Mouse (Mus musculus): ENCODE data around the gene Bcar3.
"Not testable (repeated sequence)": the region's sequence is repeated elsewhere in the genome, so short reads cannot be mapped to it uniquely, and the experiment has no call there.

The Bcar3 gene

GRCm38 (mm10) chr3:122293954-122294850, at the start of gene Bcar3:
TSS of gene Bcar3 (plus strand) at chr3:122294136.
- DNase-seq (ENCODE audit: low spot score in 2 of 2), result peak; percentile 76 to 89

DNA sequence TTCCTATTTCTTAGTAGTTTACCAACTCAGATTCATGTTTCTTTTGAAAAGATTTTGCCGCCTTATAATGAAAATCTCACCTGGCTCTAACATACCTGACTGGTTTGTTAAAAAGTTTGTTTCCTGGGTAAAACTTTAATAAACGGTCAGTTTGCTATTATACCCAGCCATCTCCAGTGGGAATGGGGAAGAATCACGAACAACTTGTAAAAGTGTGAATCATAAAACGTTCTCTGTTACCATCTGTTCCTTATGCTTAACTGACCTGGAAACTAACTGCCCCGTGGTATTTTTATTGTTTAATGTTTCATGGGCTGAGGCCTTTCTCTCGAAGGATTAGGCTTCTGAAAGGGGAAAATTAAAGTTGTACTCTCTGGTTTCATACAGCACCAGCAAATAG, 49.2 kb upstream of the Bcar3 start:
- DNase-seq (ENCODE audit: low spot score in 2 of 2), result no peak

DNA sequence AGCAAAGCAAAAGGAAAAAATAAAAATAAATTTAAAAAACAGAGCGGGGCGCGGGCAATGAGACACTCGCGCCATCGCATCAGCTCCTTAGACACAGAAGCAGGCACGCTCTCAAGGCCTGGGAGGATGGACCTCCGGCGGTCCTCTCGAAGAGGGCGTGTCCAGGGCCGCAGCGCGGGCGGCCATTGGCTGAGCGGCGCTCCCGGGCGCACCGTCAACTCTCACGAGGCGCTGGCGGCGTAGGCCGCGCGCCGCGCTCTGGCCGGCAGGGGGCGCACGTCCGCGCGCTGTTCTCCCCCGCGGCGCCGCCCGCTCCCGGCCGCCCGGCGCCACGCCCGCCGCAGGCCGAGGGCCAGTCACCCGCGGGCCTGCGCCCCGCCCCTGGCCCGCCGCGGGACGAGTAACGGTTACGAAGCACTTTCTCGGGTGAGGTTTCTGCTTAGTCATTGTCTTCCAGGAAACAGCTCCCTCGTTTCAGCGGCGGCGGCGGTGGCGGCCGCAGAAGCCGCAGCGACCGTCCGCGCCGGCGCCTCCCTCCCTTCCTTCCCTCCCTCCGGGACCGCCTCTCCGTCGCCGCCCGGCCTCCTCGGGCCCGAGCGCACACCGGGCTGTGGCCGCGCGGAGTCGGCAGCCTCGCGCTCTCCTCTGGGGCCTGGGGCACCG, 48.6 kb upstream of the Bcar3 start, which contains the start of gene Gclm:
Gene Gclm, plus strand, starts transcription at position 343 of the 663 bp plus-strand sequence.
- peak; percentile 93 to 97 for DNase-seq (ENCODE audit: low spot score in 2 of 2)

GRCm38 (mm10) chr3:122245878-122246332, 48.0 kb upstream of the Bcar3 start:
- peak; percentile 66 to 86 for DNase-seq (ENCODE audit: low spot score in 2 of 2)

- peak; percentile 24 to 66 for DNase-seq (ENCODE audit: low spot score in 2 of 2)
Measured at GRCm38 (mm10) chr3:122246406-122246805, 47.5 kb upstream of the Bcar3 start.

- DNase-seq (ENCODE audit: low spot score in 2 of 2), result peak; percentile 56 to 70
Measured at GRCm38 (mm10) chr3:122246986-122247767, 46.8 kb upstream of the Bcar3 start.

- peak; percentile 34 to 65 for DNase-seq (ENCODE audit: low spot score in 2 of 2)
Measured at GRCm38 (mm10) chr3:122247768-122248100, 46.2 kb upstream of the Bcar3 start.

DNA sequence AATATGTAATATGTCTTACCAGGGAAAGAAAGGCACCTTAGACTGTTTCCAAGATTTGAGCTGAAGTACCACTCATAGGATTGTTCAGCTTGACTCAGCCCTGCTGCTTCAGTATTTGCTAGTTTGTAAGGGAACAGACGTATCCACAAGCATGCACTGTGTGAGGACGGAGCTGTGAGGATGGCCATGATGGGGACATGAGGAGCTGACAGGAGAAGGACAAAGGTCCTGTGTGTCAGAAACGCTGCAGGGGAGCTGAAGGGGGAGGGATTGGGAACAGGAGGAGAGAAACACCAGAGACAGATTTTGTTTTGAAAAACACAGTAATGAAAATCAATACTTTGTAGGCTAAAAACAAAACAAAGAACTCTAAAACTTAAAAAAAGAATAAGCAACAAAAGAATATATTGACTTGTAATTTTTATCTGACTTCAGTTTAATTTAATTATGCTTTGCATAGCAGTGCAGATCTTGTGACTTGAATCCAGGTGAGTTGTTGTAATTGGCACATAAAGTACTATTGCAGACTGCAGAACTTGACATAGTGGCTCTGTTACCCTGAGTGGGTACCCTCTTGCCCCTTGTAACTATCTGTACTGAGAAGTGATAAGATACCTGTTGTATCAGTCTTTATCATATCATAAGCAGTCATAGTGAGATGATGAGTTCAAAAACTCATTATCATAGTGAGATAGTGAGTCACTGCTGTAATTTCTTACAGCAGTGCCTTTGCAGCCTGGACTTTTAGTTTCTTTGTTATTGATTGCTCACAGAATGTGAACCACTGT, 41.3 kb upstream of the Bcar3 start:
- DNase-seq (ENCODE audit: low spot score in 2 of 2), result no peak

GRCm38 (mm10) chr3:122254050-122254449, 39.9 kb upstream of the Bcar3 start:
- DNase-seq (ENCODE audit: low spot score in 2 of 2), result not testable (repeated sequence)

DNA sequence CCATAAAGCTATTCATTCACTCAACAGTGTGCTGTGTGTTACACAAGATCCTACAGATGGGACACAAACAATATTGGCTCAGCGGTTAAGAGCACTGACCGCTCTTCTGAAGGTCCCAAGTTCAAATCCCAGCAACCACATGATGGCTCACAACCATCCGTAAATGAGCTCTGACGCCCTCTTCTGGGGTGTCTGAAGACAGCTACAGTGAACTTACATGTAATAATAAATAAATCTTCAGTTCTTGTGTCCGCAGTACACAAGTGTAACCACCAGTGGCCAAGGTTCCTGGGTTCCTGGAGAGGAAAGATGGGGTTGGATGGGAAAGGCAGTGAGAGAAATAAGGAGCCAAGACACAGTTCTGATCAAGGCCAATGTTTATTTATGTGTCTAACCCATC, 23.9 kb upstream of the Bcar3 start:
- no peak for DNase-seq (ENCODE audit: low spot score in 2 of 2)

DNA sequence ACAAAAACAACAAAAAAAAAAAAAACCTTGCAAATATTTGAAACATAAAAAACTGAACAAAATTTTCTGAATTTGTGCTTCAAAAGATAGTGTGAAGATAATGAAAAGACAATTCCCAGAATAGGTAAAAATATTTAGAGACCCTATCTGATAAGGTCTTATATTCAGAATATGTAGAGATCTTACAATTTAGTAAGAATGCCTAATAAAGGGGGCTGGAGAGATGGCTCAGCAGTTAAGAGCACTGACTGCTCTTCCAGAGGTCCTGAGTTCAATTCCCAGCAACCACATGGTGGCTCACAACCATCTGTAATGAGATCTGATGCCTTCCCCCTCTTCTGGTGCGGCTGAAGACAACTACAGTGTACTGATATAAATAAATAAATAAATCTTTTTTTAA, 21.4 kb upstream of the Bcar3 start:
- DNase-seq (ENCODE audit: low spot score in 2 of 2), result not testable (repeated sequence)

GRCm38 (mm10) chr3:122273407-122274240, 20.3 kb upstream of the Bcar3 start:
- DNase-seq (ENCODE audit: low spot score in 2 of 2), result no peak

DNA sequence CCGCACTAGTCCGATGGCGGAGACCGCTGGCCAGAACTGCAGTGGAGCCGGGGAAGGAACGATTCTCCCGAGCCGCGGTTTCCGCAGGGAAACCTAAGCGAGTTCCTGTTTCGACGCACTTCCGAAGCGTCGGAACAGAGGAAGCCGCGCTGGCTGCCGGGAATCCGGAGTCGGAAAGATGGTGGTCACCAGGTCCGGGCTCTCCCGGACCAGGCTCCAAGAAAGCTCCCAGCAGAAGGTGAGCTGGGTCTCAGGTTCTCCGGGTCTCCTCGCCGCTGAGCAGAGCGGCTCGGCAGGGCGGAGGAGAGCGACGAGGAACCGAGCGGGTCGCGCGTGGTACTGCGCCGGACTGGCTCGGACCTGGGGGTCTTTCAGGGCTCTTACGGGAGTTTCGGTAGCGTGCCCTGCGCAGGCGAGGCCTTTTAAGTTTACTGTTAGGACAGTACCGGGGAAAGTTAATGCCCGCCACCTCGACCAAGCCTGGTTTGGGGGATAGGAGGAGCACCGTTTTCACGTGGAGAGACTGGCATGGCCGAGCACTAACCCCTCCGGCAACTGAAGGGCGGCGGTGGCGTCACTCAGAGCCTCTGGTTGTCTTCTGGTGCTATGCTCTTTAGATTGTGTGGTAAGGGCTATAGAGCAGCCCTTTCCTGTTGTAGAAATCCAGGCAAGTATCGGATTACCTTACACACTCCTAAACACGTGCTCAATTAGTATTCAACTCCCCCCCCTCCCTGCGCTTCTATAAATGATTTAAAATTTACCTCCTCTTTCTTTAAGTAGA, 19.5 kb upstream of the Bcar3 start, which contains the start of gene Dnttip2:
Gene Dnttip2, plus strand, starts transcription at position 148 of the 784 bp plus-strand sequence.
- DNase-seq (ENCODE audit: low spot score in 2 of 2), result peak; percentile 88 to 93

- DNase-seq (ENCODE audit: low spot score in 2 of 2), result no peak
Measured at GRCm38 (mm10) chr3:122275111-122275510, 18.8 kb upstream of the Bcar3 start.

DNA sequence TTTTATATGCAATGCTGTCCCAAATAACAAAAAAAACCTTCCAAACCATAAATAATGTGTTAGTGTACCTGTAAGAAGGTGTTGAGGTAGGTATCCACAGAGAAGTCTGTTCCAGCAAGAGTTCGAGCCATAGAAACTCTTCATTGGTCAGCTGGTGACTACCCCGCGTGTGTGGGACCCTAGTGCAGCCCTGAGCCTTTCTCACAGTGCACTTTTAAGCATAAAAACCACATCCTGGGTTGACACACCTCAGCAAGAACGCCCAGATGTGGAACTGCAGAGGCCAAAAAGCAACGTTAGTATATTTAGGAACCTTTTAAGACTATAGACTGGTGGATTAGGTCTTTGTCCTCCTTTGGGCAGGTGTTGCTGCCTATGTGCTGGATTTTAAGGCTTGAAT, 6.7 kb upstream of the Bcar3 start:
- no peak for DNase-seq (ENCODE audit: low spot score in 2 of 2)

DNA sequence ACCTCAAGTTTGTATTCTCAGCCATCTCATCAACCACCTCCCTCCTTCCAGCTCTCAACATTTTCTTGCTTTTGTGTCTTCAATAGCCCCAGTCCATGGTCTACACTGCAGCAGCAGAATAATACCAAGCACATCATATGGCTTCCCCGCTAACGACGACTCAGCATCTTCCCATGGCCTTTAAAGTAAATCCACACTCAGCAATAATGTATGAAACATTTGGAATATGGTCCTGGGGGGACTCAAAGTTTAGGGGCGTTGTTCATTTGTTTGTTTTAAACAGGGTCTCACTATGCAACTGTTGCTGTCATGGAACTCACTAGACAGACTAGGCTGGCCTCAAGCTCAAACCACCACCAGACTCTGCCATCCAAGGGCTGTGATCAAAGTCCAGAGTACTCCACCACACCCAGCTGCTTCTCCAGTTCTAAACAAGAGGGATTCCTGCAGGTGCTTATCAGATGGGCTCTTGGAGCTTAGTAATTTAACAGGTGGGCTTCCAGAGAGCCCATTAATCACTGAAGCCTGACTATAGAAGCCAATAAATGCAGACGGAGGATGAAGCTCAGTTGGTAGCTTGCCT, 5.2 kb upstream of the Bcar3 start:
- no peak for DNase-seq (ENCODE audit: low spot score in 2 of 2)

GRCm38 (mm10) chr3:122289344-122289743, 4.6 kb upstream of the Bcar3 start:
- not testable (repeated sequence) for DNase-seq (ENCODE audit: low spot score in 2 of 2)

DNA sequence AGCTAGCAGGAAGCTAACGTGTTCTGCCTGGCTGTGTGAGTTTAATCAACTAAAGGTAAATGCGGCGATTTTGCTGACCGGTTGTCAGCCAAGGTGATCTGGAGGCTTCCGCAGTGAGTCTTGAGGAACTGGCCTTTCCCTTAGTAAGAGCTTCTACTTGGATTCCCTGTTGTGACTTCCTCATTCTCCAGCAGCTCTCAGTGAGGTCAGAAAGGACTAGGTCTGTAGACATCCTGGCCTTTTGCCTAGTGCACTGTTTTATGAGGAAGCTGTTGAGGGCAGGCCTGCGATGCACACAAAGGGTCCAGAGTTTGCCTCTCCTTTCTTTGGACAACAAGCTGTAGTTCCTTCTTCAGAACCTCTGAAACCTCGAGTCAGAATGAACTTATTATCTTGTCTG, 3.2 kb upstream of the Bcar3 start:
- DNase-seq (ENCODE audit: low spot score in 2 of 2), result no peak

DNA sequence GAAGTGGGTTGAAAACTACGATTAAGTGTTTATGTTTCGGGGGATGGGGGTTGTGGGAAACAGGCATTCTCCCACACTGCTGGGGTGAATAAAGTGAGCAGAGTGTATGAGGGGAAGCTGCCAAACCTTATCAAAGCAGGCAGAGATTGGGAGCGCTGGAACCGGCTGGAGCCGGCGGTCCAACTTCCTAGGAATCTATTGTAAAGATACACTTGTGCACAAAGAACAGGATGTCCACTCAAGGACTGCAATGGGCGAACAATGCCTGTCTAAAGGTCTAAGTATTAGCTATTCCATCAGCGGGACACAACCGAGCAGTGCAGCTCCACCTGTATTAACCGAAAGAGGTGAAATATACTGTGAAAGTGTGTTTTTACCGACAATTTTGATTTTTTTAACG, 2.1 kb upstream of the Bcar3 start:
- no peak for DNase-seq (ENCODE audit: low spot score in 2 of 2)
